Mouse (Mus musculus): ENCODE data around the gene Mapre3. TPM values are rescaled to one million over a fixed set of nuclear protein-coding genes. Genes with fewer than 3 reads are reported as not detected.

The Mapre3 gene
- polyA plus RNA-seq, 1 experiment: 27.8 TPM

DNA sequence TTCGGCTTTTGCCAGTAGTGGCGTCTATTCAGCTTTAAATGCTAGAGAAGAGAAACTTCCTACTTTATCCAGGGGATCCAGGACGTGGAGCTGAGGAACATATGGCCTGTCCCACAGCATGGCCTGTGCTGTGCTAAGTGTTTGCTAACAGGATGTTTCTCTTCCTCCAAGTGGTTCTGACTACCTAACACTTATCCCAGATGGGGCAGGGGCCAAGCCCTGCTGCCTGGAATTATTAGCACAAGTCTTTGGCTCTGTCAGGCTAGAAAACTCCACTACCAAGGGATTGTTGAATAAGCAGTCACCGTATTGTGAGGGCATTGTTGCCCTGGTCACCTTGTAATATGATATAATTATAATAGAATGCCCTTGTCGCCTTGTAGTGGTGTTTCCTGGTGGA, 8.2 kb downstream of the Mapre3 start:
- H3K27ac ChIP-seq (ENCODE audit: insufficient read depth, low read depth, low read length): no peak overlapping the region
- no peak overlapping the region for H3K4me3 ChIP-seq (ENCODE audit: insufficient read depth, low read length)
- TF ChIP-seq CTCF (IDR thresholded peaks at IDR 0.05; ENCODE audit: low read depth, low read length): no peak
- TF ChIP-seq POLR2A (IDR thresholded peaks at IDR 0.05; ENCODE audit: borderline replicate concordance, low read depth, low read length): no peak
- H3K4me1 ChIP-seq (ENCODE audit: control insufficient read depth, insufficient read depth, low read length): no peaks in the 10 kb centered on the region

DNA sequence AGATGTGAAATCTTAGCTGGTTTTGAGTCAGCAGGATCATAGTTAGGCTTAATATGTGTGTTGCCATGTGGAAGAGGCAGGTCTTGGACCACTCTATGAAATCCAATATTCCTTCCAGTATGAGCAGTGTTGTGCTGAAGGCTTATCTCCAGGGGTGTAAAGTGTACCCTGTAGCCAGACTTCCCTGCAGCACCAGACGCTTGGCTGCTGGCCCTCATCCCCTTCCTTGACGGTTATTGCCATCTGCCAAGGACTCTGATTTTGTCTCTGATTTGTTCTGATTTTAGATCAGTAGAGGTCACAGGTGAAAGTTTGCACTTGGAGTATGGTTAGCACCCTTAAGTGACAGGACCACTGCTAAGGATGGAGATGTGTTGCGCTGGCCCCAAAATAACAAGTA, 8.7 kb downstream of the Mapre3 start:
- no peak for TF ChIP-seq POLR2A (IDR thresholded peaks at IDR 0.05; ENCODE audit: borderline replicate concordance, low read depth, low read length)
- TF ChIP-seq CTCF (IDR thresholded peaks at IDR 0.05; ENCODE audit: low read depth, low read length): no peak
- H3K27ac ChIP-seq (ENCODE audit: insufficient read depth, low read depth, low read length): no peak overlapping the region
- H3K4me1 ChIP-seq (ENCODE audit: control insufficient read depth, insufficient read depth, low read length): no peaks in the 10 kb centered on the region
- H3K4me3 ChIP-seq (ENCODE audit: insufficient read depth, low read length): no peak overlapping the region

DNA sequence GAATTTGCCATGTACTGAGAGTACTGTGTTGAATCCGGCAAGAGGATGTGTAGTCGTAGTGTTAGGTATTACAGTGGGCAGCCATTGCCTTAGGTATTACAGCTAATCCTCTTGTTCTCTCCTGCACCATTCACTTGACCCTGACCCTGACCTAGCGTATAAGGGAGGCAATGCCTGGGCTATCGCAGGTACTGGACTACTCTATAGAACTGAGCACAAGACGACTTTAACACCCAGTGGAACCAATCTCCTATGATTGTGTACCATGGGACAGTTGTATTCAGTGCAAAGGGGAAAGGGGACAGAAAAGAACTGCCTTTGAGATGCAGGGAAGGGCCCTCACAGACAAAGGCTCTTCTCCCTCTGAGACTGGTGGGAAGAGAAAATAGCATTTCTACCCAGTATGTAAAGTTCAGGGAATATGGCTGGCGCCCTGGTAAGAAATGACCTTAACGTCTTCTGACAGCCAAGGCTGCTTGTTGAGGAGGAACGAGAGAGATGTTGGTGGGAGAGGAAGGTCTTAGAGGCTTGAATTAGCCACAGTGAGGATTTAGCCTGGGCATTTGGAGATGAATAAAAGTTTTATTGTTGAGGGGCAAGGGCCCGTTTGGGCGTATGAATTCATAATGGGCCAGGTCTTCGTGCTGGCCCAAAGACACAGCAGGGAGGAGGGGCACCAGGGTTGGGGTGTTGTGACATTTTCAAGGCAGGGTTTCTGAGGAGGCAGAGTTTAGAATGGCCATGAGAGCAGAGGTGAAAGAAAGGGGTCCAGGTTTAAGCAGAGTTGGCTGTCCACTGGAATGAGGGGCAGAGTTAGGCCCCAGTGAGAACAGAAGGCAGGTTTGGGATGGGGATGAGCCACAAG, 9.9 kb downstream of the Mapre3 start:
- Histone ChIP-seq H3K4me1 (ENCODE audit: control insufficient read depth, insufficient read depth, low read length) (no peaks in the 10 kb centered on the region), H3K4me3 (ENCODE audit: insufficient read depth, low read length) (no peak overlapping the region), H3K27ac (ENCODE audit: insufficient read depth, low read depth, low read length) (no peak overlapping the region)
- TF ChIP-seq POLR2A (IDR thresholded peaks at IDR 0.05; ENCODE audit: borderline replicate concordance, low read depth, low read length): no peak
- TF ChIP-seq CTCF (IDR thresholded peaks at IDR 0.05; ENCODE audit: low read depth, low read length): no peak

DNA sequence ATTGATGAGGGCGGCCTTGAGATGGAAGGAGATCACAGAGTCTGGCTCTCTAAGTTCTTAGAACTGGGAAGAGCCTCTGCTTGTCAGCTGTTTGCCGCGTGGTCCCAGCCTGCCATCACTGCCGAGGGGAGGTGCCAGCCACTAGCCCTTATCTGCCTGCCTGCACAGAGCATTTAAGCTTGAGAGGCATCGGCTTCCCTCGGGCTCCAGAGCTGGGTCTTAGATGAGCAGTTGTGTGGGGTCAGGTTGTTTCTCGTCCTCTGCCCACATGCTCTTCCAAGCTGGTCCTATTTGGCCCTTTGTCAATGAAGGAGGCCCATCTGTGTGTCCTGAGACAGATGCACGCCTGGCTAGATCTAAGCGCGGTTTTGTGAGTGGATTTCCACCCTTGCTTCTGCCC, 10.7 kb downstream of the Mapre3 start:
- Histone ChIP-seq H3K27ac (ENCODE audit: insufficient read depth, low read depth, low read length) (no peak overlapping the region), H3K4me3 (ENCODE audit: insufficient read depth, low read length) (no peak overlapping the region), H3K4me1 (ENCODE audit: control insufficient read depth, insufficient read depth, low read length) (no peaks in the 10 kb centered on the region)
- TF ChIP-seq CTCF (IDR thresholded peaks at IDR 0.05; ENCODE audit: low read depth, low read length) (no peak), POLR2A (IDR thresholded peaks at IDR 0.05; ENCODE audit: borderline replicate concordance, low read depth, low read length) (no peak)

DNA sequence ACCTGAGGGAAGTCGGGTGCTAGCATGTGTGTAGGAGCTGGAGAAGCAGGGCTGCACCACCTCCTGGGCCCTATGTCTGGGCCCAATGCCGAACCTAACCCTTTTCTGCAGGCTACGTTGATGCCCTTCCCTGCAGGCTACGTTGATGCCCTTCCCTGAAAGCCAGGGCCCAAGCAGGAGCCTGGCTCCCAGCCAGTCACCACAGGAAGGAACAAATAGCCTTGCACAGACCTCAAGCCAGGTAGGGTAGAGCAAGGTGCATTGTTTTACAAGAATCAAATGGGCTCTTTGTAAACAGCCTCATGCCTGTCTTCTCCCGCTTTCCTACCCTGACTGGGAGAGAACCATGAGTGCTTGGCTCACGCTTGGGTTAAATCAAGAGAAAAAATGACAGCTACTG, 11.4 kb downstream of the Mapre3 start:
- H3K4me1 ChIP-seq (ENCODE audit: control insufficient read depth, insufficient read depth, low read length): no peaks in the 10 kb centered on the region
- no peak overlapping the region for H3K4me3 ChIP-seq (ENCODE audit: insufficient read depth, low read length)
- TF ChIP-seq POLR2A (IDR thresholded peaks at IDR 0.05; ENCODE audit: borderline replicate concordance, low read depth, low read length) (no peak), CTCF (IDR thresholded peaks at IDR 0.05; ENCODE audit: low read depth, low read length) (no peak)
- H3K27ac ChIP-seq (ENCODE audit: insufficient read depth, low read depth, low read length): no peak overlapping the region

DNA sequence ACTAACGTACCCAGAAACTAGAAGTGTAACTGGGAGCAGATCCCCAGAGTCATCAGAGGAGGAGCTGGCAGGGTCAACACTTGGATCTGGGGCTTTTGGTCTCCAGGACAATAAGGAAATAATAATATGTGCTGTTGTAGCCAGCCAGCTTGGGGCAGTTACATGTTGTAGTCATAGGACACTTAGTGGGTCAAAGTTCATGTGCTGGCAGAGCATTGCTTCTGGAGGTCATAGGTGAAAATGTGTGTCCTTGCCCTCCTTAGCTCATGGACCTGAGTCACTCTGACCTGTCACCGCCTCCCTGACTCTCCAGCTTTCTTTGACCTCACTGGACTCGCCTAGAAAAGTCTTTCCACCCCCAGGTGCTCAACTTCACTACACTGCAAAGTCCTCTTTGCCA, 19.0 kb downstream of the Mapre3 start:
- Histone ChIP-seq H3K27ac (ENCODE audit: insufficient read depth, low read depth, low read length) (no peak overlapping the region), H3K4me3 (ENCODE audit: insufficient read depth, low read length) (no peak overlapping the region), H3K4me1 (ENCODE audit: control insufficient read depth, insufficient read depth, low read length) (no peaks in the 10 kb centered on the region)
- no peak for TF ChIP-seq POLR2A (IDR thresholded peaks at IDR 0.05; ENCODE audit: borderline replicate concordance, low read depth, low read length)
- TF ChIP-seq CTCF (IDR thresholded peaks at IDR 0.05; ENCODE audit: low read depth, low read length): no peak

DNA sequence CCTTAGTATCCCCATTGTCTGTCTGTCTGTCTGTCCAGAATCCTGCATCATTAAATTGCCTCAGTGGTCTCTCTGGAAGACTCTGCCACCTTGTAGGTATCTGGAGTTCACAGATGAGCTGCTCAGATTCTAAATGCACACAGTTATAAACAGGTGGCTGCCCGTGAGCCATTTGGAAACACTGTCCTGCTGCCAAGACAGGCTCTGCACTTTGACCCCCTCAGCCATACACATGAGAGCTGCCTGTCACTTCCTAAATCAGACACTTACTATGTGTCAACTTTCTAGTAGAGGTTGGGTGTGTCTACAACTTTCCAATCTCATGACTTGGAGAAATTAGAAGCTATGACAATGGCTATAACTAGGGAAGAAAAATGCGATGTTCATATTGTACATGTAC, 25.3 kb downstream of the Mapre3 start:
- Histone ChIP-seq H3K27ac (ENCODE audit: insufficient read depth, low read depth, low read length) (no peak overlapping the region), H3K4me1 (ENCODE audit: control insufficient read depth, insufficient read depth, low read length) (peaks cover 16% of the 10 kb centered on the region), H3K4me3 (ENCODE audit: insufficient read depth, low read length) (no peak overlapping the region)
- TF ChIP-seq CTCF (IDR thresholded peaks at IDR 0.05; ENCODE audit: low read depth, low read length): no peak
- no peak for TF ChIP-seq POLR2A (IDR thresholded peaks at IDR 0.05; ENCODE audit: borderline replicate concordance, low read depth, low read length)

DNA sequence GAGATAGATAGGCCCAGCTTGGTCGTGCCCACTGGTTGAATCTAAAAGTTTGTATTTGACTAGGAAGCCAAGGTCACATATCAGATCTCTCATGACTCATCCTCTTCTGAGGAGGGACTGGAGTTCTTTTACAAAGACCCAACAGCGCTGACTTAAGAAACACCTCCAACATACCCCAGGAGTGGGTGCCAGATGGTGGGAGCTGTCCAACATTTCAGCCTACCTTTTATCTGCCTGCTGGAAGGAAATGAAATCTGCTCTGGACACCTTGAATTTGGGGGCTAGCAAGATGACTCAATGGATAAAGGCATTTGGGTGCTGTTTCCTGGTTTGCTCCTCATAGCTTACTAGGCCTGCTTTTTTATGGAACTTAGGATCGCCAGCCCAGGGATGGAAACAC, 27.5 kb downstream of the Mapre3 start:
- peaks cover 28% of the 10 kb centered on the region for H3K4me1 ChIP-seq (ENCODE audit: control insufficient read depth, insufficient read depth, low read length)
- H3K27ac ChIP-seq (ENCODE audit: insufficient read depth, low read depth, low read length): no peak overlapping the region
- TF ChIP-seq CTCF (IDR thresholded peaks at IDR 0.05; ENCODE audit: low read depth, low read length) (no peak), POLR2A (IDR thresholded peaks at IDR 0.05; ENCODE audit: borderline replicate concordance, low read depth, low read length) (no peak)
- no peak overlapping the region for H3K4me3 ChIP-seq (ENCODE audit: insufficient read depth, low read length)

DNA sequence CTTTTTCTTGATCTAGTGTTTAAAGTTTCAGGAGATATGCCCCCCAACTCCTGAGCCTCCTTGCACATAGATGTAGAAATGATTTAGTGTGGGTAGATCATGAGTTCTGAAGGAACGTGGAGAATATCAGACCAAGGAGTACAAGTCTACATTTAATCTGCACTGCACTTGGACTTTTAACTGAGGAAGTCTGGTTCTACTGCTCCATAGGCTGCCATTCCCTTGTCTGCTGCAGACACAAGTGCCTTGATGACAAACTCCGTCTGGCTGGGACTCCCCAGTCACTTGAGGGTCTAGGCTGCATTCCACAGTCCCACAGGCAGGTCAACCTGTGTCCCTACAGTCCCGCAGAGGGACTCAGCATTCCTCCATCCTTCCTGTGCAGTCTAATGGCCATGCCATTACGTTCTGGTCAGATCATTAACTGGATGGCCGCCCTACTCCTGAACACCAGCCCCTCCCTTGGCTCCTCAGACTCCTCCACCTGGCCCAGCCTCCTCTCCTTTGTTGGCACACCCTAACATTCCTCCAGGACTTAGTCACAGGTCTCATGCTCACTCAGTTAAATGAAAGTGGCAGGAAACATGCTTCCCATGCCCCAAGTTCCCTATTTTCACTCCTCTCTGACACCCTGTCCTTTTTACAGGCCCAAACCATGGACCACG, 35.6 kb downstream of the Mapre3 start:
- TF ChIP-seq POLR2A (IDR thresholded peaks at IDR 0.05; ENCODE audit: borderline replicate concordance, low read depth, low read length) (no peak), CTCF (IDR thresholded peaks at IDR 0.05; ENCODE audit: low read depth, low read length) (no peak)
- Histone ChIP-seq H3K4me3 (ENCODE audit: insufficient read depth, low read length) (no peak overlapping the region), H3K27ac (ENCODE audit: insufficient read depth, low read depth, low read length) (peak overlapping the region; percentile 58), H3K4me1 (ENCODE audit: control insufficient read depth, insufficient read depth, low read length) (peaks cover 42% of the 10 kb centered on the region)

DNA sequence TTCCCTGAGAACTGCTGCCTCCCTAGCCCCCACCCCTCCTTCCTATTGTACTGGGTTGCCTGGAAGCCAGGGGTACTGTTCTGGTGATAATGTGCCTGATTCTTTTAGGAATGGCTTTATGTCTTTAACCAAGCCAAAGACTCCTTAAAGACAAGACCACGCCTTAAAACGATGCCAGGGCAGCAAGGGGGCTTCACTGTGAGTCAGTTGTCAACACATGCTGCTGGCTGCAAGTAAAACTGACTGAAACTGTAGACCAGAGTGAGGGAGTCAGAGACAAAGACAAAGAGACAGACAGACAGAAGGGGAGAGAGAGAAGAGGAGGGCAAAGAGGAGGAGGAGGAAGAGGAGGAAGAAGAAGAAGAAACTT, 36.1 kb downstream of the Mapre3 start:
- no peak overlapping the region for H3K4me3 ChIP-seq (ENCODE audit: insufficient read depth, low read length)
- H3K4me1 ChIP-seq (ENCODE audit: control insufficient read depth, insufficient read depth, low read length): peaks cover 37% of the 10 kb centered on the region
- TF ChIP-seq CTCF (IDR thresholded peaks at IDR 0.05; ENCODE audit: low read depth, low read length) (no peak), POLR2A (IDR thresholded peaks at IDR 0.05; ENCODE audit: borderline replicate concordance, low read depth, low read length) (no peak)
- H3K27ac ChIP-seq (ENCODE audit: insufficient read depth, low read depth, low read length): peak overlapping the region; percentile 58

Measured in bone marrow macrophage, adult 2 months (primary cell).